Mouse (Mus musculus) cerebellum, postnatal 4 days (tissue): ENCODE measurements around the gene Sis.

Source experiments
- DNase-seq, 2 experiments: peaks; one replicate each; pipeline ENCODE4 v3.0.0; 2022; ENCODE audit warnings: low spot score in 2 of 2, mixed read lengths in 1 of 2

Gene Sis

GRCm38 (mm10) chr3:72967675-72968074 is at the start of gene Sis:
Sis (minus strand) TSS chr3:72967863.
- no peak for DNase-seq

GRCm38 (mm10) chr3:73006045-73006444 is 38.4 kb upstream of the Sis start:
- no peak for DNase-seq

GRCm38 (mm10) chr3:73002933-73003696 is 35.5 kb upstream of the Sis start:
- no peak for DNase-seq

- no peak for DNase-seq
These were observed 29.9 kb upstream of the Sis start for GRCm38 (mm10) chr3:72997517-72997916.

GRCm38 (mm10) chr3:72990992-72991391 is 23.3 kb upstream of the Sis start:
- no peak for DNase-seq

- DNase-seq: no peak
These were observed 8.9 kb upstream of the Sis start for GRCm38 (mm10) chr3:72976602-72977001.

GRCm38 (mm10) chr3:72918919-72919526 is 48.6 kb downstream of the Sis start:
- no peak for DNase-seq

GRCm38 (mm10) chr3:72882501-72882900 is 85.2 kb downstream of the Sis start:
- no peak for DNase-seq

- no peak for DNase-seq
These were observed 99.5 kb downstream of the Sis start for GRCm38 (mm10) chr3:72868141-72868540.

- no peak for DNase-seq
These were observed 108.9 kb downstream of the Sis start for GRCm38 (mm10) chr3:72858738-72859137.

GRCm38 (mm10) chr3:72855405-72855804 is 112.3 kb downstream of the Sis start:
- DNase-seq: no peak

- DNase-seq: no peak
These were observed 127.0 kb downstream of the Sis start for GRCm38 (mm10) chr3:72840641-72841040.
